Mouse (Mus musculus): Measurements from ENCODE around the gene Kmt5a. TPM values are rescaled to one million over a fixed set of nuclear protein-coding genes. Genes with fewer than 3 reads are reported as not detected.

Gene Kmt5a
- polyA plus RNA-seq (2015; fragmentation: Nextera tagmentation; extraction: Ambion mirVana) = 50.4 and 51.7 TPM in 2 replicates

DNA sequence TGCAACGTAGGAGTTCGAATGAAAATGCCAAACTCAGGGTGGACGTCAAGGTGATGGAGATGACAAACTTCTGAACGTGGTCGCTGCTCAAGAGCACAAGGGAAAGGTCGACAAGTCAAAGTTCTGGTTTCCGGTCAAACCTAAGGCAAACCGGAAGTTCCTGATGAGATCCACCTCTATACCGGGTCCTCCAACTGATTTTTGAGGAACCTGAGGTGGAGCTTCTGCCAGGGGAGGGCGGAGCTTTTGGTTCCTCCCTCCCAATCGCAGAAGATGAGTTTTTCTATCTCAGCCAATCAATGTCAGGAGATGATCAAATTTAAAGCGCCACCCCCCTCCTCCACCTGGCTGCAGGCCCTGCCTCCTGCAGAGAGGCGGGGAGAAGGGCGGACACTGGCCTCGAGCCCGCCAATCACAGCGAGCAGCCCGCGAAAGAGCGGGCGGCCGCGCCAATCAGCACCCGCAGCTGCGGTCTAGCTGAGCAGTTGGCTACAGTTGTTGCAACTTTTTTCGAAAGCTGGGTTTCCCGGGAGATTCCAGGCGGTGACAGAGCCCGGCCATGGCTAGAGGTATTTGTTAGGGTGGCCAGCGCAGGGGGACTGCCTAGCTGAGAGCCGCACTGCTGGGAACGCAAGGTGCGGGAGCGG lies at the start of gene Kmt5a:
TSS of gene Kmt5a (plus strand) at position 484 of the 647 bp plus-strand sequence.
- WGBS = under 1% methylated on average over 34 of the region's 34 CpGs
- H3K4me1 ChIP-seq (ENCODE audit: control insufficient read depth, insufficient read depth, low read length) = peaks cover 5% of the 10 kb centered on the region
- H3K4me3 ChIP-seq (replicated peaks; ENCODE audit: low read length) = peak within 1 kb of the TSS; percentile 86
- no peaks in the 10 kb centered on the region for H3K27me3 ChIP-seq (ENCODE audit: control insufficient read depth, insufficient read depth, low read length)
- ATAC-seq (ENCODE audit: insufficient read depth, low FRiP score) = peak; percentile 98
- peak within 1 kb of the TSS; percentile 89 for H3K27ac ChIP-seq (ENCODE audit: low read length)
- H3K9me3 ChIP-seq (replicated peaks; ENCODE audit: control insufficient read depth, low read length) = no peaks in the 10 kb centered on the region
- no peaks in the 10 kb centered on the region for H3K36me3 ChIP-seq (ENCODE audit: control insufficient read depth, insufficient read depth, low read length)
- H3K9ac ChIP-seq (ENCODE audit: low read length) = peak within 1 kb of the TSS; percentile 80
- peak within 1 kb of the TSS; percentile 89 for H3K4me2 ChIP-seq (ENCODE audit: low read depth, low read length)

DNA sequence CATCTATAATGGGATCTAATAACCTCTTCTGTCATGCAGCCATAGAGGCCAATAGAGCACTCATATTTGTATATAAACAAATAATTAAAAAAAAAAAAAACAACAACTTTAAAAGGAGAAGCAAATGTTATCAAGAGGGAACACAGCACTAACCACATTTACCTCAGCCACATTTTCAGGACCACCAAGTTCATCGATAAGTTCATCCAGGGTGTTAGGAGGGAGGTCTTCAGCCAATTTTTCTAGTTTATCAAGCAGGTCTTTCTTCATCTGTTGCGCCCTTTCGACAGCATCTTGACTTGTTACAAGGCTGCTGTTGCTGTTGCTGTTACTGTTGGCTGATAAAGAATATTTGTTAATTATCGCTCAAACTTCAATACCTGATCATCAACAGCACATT lies 47.3 kb upstream of the Kmt5a start:
- Histone ChIP-seq H3K9ac (ENCODE audit: low read length) (no peak overlapping the region), H3K9me3 (replicated peaks; ENCODE audit: control insufficient read depth, low read length) (no peaks in the 10 kb centered on the region), H3K27me3 (ENCODE audit: control insufficient read depth, insufficient read depth, low read length) (no peaks in the 10 kb centered on the region), H3K36me3 (ENCODE audit: control insufficient read depth, insufficient read depth, low read length) (0 out of 2 replicates have a peak, but pooled peaks cover 13% of the 10 kb centered on the region), H3K27ac (ENCODE audit: low read length) (no peak overlapping the region), H3K4me1 (ENCODE audit: control insufficient read depth, insufficient read depth, low read length) (no peaks in the 10 kb centered on the region), H3K4me2 (ENCODE audit: low read depth, low read length) (no peak overlapping the region), H3K4me3 (replicated peaks; ENCODE audit: low read length) (no peak overlapping the region)
- ATAC-seq (ENCODE audit: insufficient read depth, low FRiP score) = no peak
- WGBS = 96% methylated on average over 4 of the region's 4 CpGs

DNA sequence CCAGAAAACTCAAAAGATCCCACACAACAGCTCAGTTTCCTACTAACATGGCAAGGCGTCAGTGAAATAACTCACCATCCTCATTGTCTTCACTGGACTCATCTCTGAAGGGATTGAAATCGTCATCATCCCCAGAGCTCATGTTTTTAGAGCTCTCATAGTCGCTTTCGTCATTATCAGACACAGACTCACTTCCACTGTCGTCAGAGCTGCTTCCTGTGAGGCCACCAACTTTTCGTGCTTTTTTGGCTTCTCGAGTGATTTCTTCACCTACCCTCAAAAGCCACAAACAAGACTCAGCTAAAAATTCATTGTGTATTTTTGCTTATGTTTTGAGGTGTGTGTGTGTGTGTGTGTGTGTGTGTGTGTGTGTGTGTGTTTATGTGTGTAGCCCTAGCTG lies 46.0 kb upstream of the Kmt5a start:
- H3K4me3 ChIP-seq (replicated peaks; ENCODE audit: low read length) = no peak overlapping the region
- WGBS = 89% methylated on average over 7 of the region's 7 CpGs
- no peak for ATAC-seq (ENCODE audit: insufficient read depth, low FRiP score)
- 0 out of 2 replicates have a peak, but pooled peaks cover 11% of the 10 kb centered on the region for H3K36me3 ChIP-seq (ENCODE audit: control insufficient read depth, insufficient read depth, low read length)
- H3K27ac ChIP-seq (ENCODE audit: low read length) = no peak overlapping the region
- no peaks in the 10 kb centered on the region for H3K4me1 ChIP-seq (ENCODE audit: control insufficient read depth, insufficient read depth, low read length)
- no peak overlapping the region for H3K9ac ChIP-seq (ENCODE audit: low read length)
- no peaks in the 10 kb centered on the region for H3K27me3 ChIP-seq (ENCODE audit: control insufficient read depth, insufficient read depth, low read length)
- H3K9me3 ChIP-seq (replicated peaks; ENCODE audit: control insufficient read depth, low read length) = no peaks in the 10 kb centered on the region
- no peak overlapping the region for H3K4me2 ChIP-seq (ENCODE audit: low read depth, low read length)

DNA sequence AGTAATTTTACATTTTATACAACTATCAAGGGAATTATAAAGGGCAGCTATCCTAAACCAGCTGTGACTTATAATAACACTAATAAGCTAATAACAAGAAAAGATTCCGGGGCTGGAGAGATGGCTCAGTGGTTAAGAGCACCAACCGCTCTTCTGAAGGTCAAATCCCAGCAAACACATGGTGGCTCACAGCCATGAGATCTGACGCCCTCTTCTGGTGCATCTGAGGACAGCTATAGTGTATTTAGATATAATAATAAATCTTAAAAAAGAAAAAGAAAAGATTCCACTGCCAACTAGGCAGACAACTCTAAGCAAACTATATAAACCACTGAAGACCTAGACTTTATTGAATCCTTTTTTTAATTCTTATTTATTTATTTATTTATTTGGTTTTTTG lies 28.9 kb upstream of the Kmt5a start:
- 73% methylated on average over 3 of the region's 3 CpGs for WGBS
- no peak overlapping the region for H3K4me2 ChIP-seq (ENCODE audit: low read depth, low read length)
- no peaks in the 10 kb centered on the region for H3K9me3 ChIP-seq (replicated peaks; ENCODE audit: control insufficient read depth, low read length)
- H3K27ac ChIP-seq (ENCODE audit: low read length) = no peak overlapping the region
- ATAC-seq (ENCODE audit: insufficient read depth, low FRiP score) = no peak
- H3K36me3 ChIP-seq (ENCODE audit: control insufficient read depth, insufficient read depth, low read length) = peaks cover 16% of the 10 kb centered on the region
- H3K4me1 ChIP-seq (ENCODE audit: control insufficient read depth, insufficient read depth, low read length) = no peaks in the 10 kb centered on the region
- no peak overlapping the region for H3K9ac ChIP-seq (ENCODE audit: low read length)
- no peaks in the 10 kb centered on the region for H3K27me3 ChIP-seq (ENCODE audit: control insufficient read depth, insufficient read depth, low read length)
- H3K4me3 ChIP-seq (replicated peaks; ENCODE audit: low read length) = no peak overlapping the region

DNA sequence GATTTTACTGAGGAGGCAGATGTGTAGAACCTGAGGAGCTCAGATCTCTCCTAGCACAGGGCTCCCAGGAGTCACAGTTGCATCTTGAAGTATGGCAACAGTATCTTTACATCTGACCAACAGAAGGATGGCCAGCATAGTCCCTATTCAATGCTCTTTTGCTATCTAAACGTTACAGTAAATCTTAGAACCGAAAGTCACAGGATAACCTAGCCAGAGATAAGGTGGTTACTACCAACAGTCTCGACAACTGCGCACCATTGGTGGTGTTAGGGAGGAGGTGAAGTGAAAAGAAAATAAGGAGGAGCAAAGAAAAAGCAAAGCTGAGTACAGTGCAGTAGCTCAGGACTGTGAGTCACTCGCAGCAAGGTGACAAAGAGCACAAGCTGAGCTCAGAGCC lies 27.6 kb upstream of the Kmt5a start:
- H3K36me3 ChIP-seq (ENCODE audit: control insufficient read depth, insufficient read depth, low read length) = peaks cover 11% of the 10 kb centered on the region
- 81% methylated on average over 5 of the region's 5 CpGs for WGBS
- no peak for ATAC-seq (ENCODE audit: insufficient read depth, low FRiP score)

DNA sequence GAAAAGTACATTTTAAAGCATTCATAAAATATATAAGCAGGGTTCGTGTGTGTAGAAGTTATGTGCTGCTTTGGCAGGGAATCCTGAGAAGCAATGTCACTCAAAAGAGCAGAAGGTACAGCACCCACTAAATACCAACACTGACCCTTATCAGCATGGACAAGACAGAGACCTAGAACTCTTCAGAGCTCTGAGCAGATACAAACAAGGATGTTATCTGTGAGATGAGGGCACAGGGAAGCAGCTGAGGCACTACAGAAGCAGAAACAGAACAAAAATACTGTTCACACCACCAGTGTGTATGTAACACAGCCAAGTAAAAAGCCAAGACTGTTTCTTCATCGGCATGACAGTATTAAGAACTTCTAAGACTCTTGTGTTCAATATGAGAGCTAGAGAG lies 20.8 kb upstream of the Kmt5a start:
- no peak overlapping the region for H3K4me3 ChIP-seq (replicated peaks; ENCODE audit: low read length)
- no peak for ATAC-seq (ENCODE audit: insufficient read depth, low FRiP score)
- no peak overlapping the region for H3K4me2 ChIP-seq (ENCODE audit: low read depth, low read length)
- H3K27ac ChIP-seq (ENCODE audit: low read length) = no peak overlapping the region
- H3K36me3 ChIP-seq (ENCODE audit: control insufficient read depth, insufficient read depth, low read length) = no peaks in the 10 kb centered on the region; the same call in 1 of the 2 replicates
- H3K9ac ChIP-seq (ENCODE audit: low read length) = no peak overlapping the region
- H3K27me3 ChIP-seq (ENCODE audit: control insufficient read depth, insufficient read depth, low read length) = no peaks in the 10 kb centered on the region
- WGBS = 94% methylated on average over 2 of the region's 2 CpGs
- H3K9me3 ChIP-seq (replicated peaks; ENCODE audit: control insufficient read depth, low read length) = no peaks in the 10 kb centered on the region
- no peaks in the 10 kb centered on the region; the same call in 1 of the 2 replicates for H3K4me1 ChIP-seq (ENCODE audit: control insufficient read depth, insufficient read depth, low read length)

More for the DNA sequence above, 27.6 kb upstream of the Kmt5a start:
- H3K9ac ChIP-seq (ENCODE audit: low read length) = no peak overlapping the region
- no peaks in the 10 kb centered on the region for H3K4me1 ChIP-seq (ENCODE audit: control insufficient read depth, insufficient read depth, low read length)
- no peak overlapping the region for H3K4me3 ChIP-seq (replicated peaks; ENCODE audit: low read length)
- no peaks in the 10 kb centered on the region for H3K27me3 ChIP-seq (ENCODE audit: control insufficient read depth, insufficient read depth, low read length)
- no peaks in the 10 kb centered on the region for H3K9me3 ChIP-seq (replicated peaks; ENCODE audit: control insufficient read depth, low read length)
- H3K27ac ChIP-seq (ENCODE audit: low read length) = no peak overlapping the region
- H3K4me2 ChIP-seq (ENCODE audit: low read depth, low read length) = no peak overlapping the region

DNA sequence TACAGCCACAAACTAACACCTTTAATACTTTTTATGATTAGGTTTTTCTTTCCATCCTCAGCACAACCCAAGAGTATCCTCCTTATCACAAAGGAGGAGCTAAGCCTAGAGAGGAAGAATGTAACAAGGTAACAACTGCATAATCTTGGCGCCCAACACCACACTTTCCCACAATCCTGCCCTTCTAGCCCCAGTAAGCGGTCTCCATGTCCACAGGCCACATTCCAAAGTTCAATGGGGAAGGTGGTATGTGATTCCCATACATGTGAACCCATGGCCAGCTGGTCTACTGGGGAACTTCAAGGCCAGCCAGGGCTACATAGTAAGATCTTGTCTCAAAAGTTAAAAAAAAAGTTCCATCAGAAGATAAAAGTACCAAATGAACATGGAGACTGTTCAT lies 17.9 kb upstream of the Kmt5a start:
- H3K36me3 ChIP-seq (ENCODE audit: control insufficient read depth, insufficient read depth, low read length) = no peaks in the 10 kb centered on the region; the same call in 1 of the 2 replicates
- no peak overlapping the region for H3K9ac ChIP-seq (ENCODE audit: low read length)
- peaks cover 11% of the 10 kb centered on the region for H3K4me1 ChIP-seq (ENCODE audit: control insufficient read depth, insufficient read depth, low read length)
- H3K9me3 ChIP-seq (replicated peaks; ENCODE audit: control insufficient read depth, low read length) = no peaks in the 10 kb centered on the region
- no peak overlapping the region for H3K4me2 ChIP-seq (ENCODE audit: low read depth, low read length)
- WGBS = 86% methylated on average over 2 of the region's 2 CpGs
- no peaks in the 10 kb centered on the region for H3K27me3 ChIP-seq (ENCODE audit: control insufficient read depth, insufficient read depth, low read length)
- ATAC-seq (ENCODE audit: insufficient read depth, low FRiP score) = no peak
- no peak overlapping the region for H3K4me3 ChIP-seq (replicated peaks; ENCODE audit: low read length)
- no peak overlapping the region for H3K27ac ChIP-seq (ENCODE audit: low read length)

DNA sequence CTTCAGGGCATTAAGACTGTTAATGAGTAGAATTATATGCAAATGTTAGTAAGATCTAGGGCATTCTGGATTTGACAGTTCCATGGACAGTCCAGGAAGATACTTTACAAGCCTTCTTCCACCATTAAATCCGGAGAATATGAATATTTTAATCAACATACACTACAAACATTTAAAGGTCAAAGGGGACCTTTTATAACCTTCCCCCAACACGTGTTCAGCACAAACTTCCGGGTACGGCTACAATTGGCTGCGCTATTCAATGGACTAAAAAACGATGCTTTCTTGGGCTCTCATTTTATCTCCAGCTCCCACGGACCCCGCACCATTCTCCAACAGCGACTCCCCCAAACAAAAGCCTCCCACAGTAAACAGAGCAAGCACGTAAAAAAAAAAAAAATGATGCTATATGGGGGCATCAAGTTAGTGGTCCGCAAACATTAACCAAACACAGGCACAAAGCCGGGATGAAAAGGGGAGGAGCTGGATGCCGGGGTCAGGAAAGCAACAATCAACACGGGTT lies 15.5 kb upstream of the Kmt5a start:
- no peak for ATAC-seq (ENCODE audit: insufficient read depth, low FRiP score)
- WGBS = 2% methylated on average over 14 of the region's 14 CpGs
- Histone ChIP-seq H3K4me3 (replicated peaks; ENCODE audit: low read length) (peak overlapping the region; percentile 98), H3K36me3 (ENCODE audit: control insufficient read depth, insufficient read depth, low read length) (no peaks in the 10 kb centered on the region), H3K4me2 (ENCODE audit: low read depth, low read length) (peak overlapping the region; percentile 90), H3K27ac (ENCODE audit: low read length) (peak overlapping the region; percentile 87), H3K9ac (ENCODE audit: low read length) (peak overlapping the region; percentile 92), H3K9me3 (replicated peaks; ENCODE audit: control insufficient read depth, low read length) (no peaks in the 10 kb centered on the region), H3K27me3 (ENCODE audit: control insufficient read depth, insufficient read depth, low read length) (no peaks in the 10 kb centered on the region), H3K4me1 (ENCODE audit: control insufficient read depth, insufficient read depth, low read length) (peaks cover 13% of the 10 kb centered on the region)

DNA sequence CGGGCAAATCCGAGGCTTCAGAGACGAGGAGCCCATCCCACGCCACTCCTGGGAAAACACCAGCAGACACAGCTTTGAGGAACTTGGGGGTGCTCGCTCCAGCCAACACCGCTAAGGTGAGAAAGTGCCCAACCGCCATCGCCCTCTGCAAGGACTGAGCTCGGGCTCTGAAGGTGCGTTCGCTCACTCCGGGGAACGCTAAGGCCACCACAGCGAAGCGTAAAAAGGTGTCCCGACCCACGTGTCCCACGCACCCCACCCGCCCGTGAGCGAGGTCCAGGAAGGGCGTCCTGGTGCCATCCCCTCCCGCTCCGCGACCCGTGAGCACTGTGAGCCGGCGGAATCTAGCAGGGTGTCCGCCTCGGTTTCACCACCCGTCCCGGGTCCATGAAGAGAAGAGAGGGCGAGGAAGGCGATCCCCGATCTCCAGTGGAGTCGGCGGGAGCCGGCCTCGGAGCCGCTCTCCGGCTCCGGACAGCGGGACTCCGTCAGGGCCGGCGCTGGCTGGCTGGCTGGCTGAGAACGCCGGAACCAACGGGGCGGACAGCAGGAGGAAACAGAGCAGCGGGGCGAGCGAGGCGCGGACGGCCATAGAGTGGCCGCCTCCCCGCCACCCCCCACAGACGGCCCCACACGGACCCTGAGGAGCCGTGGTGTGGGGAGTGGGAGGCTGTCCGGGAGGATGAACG lies 14.9 kb upstream of the Kmt5a start:
- Histone ChIP-seq H3K27me3 (ENCODE audit: control insufficient read depth, insufficient read depth, low read length) (no peaks in the 10 kb centered on the region), H3K4me1 (ENCODE audit: control insufficient read depth, insufficient read depth, low read length) (peaks cover 13% of the 10 kb centered on the region), H3K4me3 (replicated peaks; ENCODE audit: low read length) (peak overlapping the region; percentile 98), H3K27ac (ENCODE audit: low read length) (peak overlapping the region; percentile 87), H3K36me3 (ENCODE audit: control insufficient read depth, insufficient read depth, low read length) (no peaks in the 10 kb centered on the region), H3K9me3 (replicated peaks; ENCODE audit: control insufficient read depth, low read length) (no peaks in the 10 kb centered on the region), H3K9ac (ENCODE audit: low read length) (peak overlapping the region; percentile 92), H3K4me2 (ENCODE audit: low read depth, low read length) (peak overlapping the region; percentile 90)
- under 1% methylated on average over 63 of the region's 63 CpGs for WGBS
- ATAC-seq (ENCODE audit: insufficient read depth, low FRiP score) = peak; percentile 45

All from stomach, embryonic 16.5 days (tissue).